Mouse (Mus musculus): ENCODE measurements around the gene Tbx3. TPM values are rescaled to one million over a fixed set of nuclear protein-coding genes. Genes with fewer than 3 reads are reported as not detected.

The Tbx3 gene
- 37.5 and 44.6 TPM in 2 replicates for polyA plus RNA-seq (2015; fragmentation: Nextera tagmentation; extraction: Ambion mirVana)

DNA sequence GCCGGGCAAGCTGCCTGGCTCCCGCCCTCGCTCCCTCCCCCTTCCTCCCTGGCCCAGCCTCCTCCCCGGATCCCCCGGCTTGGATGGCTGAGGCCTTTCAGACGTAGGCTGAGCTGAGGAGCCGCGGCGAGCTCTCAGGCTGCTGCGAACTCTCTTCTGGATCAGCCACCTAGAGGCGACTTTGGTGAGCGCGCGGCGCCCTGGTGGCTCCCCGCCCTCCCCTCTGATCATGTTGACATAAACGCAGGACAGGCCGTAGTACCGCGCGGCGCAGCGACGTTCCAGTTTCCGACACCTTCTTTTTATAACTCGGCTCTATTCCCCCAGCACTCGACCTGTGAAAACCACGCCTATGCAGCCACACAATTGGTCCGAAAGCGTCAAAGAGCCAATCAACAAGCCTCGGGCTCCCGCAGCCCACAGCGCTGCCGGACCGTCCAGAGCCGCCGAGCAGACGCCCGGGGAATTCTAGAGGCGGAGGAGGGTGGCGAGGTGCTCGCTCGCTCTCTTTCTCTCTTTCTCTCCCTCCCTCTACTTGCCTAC lies at the start of gene Tbx3:
Gene Tbx3 (plus strand): TSS at position 104 of the 543 bp plus-strand sequence.
- peak within 1 kb of the TSS; percentile 72 for H3K4me3 ChIP-seq (ENCODE audit: low read length)
- peak within 1 kb of the TSS; percentile 99 for H3K27ac ChIP-seq (ENCODE audit: low read length)
- under 1% methylated on average over 42 of the region's 43 CpGs for WGBS
- peak within 1 kb of the TSS; percentile 92 for H3K4me2 ChIP-seq (ENCODE audit: low read depth, low read length)
- peak; percentile 96 for ATAC-seq
- H3K4me1 ChIP-seq (ENCODE audit: control insufficient read depth, insufficient read depth, low read length) = peaks cover 26% of the 10 kb centered on the region
- peaks cover 15% of the 10 kb centered on the region; the same call in 1 of the 2 replicates for H3K27me3 ChIP-seq (replicated peaks; ENCODE audit: control insufficient read depth, insufficient read depth, low read length)
- 0 out of 2 replicates have a peak, but pooled peaks cover 3% of the 10 kb centered on the region for H3K36me3 ChIP-seq (ENCODE audit: control insufficient read depth, insufficient read depth, low read length)
- H3K9ac ChIP-seq (ENCODE audit: low read depth, low read length) = peak within 1 kb of the TSS; percentile 92
- no peaks in the 10 kb centered on the region for H3K9me3 ChIP-seq (ENCODE audit: control insufficient read depth, low read length)

- H3K4me1 ChIP-seq (ENCODE audit: control insufficient read depth, insufficient read depth, low read length) = peaks cover 13% of the 10 kb centered on the region
- H3K4me3 ChIP-seq (ENCODE audit: low read length) = no peak overlapping the region
- no peak for ATAC-seq
- no peaks in the 10 kb centered on the region for H3K36me3 ChIP-seq (ENCODE audit: control insufficient read depth, insufficient read depth, low read length)
- H3K9me3 ChIP-seq (ENCODE audit: control insufficient read depth, low read length) = no peaks in the 10 kb centered on the region
- no peak overlapping the region for H3K9ac ChIP-seq (ENCODE audit: low read depth, low read length)
- peaks cover 5% of the 10 kb centered on the region; the same call in 1 of the 2 replicates for H3K27me3 ChIP-seq (replicated peaks; ENCODE audit: control insufficient read depth, insufficient read depth, low read length)
- H3K27ac ChIP-seq (ENCODE audit: low read length) = no peak overlapping the region
- 67% methylated on average over 1 of the region's 1 CpGs for WGBS
- no peak overlapping the region for H3K4me2 ChIP-seq (ENCODE audit: low read depth, low read length)
Observed at GRCm38 (mm10) chr5:119622076-119622475, 48.4 kb upstream of the Tbx3 start.

DNA sequence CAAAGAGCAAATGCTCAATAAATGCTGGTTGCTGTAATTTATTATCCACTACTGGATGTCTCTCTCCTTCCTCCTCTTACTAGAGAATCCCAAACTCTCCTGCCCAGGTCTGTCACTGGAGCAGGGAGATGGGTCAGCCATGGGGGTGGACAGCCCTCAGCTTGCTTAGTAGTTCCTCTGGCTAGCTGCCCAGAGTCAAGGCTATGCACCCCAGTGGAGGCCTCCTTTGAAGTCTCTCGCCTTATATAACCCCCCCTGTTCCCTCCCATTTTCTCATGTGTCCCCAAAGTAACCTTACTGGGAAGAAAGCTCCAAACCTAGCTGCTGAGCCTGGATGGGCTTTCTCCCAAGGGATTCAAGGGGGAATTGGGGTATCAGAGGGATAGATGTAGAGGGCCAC lies 45.9 kb upstream of the Tbx3 start:
- Histone ChIP-seq H3K9ac (ENCODE audit: low read depth, low read length) (no peak overlapping the region), H3K4me3 (ENCODE audit: low read length) (no peak overlapping the region), H3K36me3 (ENCODE audit: control insufficient read depth, insufficient read depth, low read length) (no peaks in the 10 kb centered on the region), H3K27me3 (replicated peaks; ENCODE audit: control insufficient read depth, insufficient read depth, low read length) (peaks cover 5% of the 10 kb centered on the region; the same call in 1 of the 2 replicates), H3K4me2 (ENCODE audit: low read depth, low read length) (no peak overlapping the region), H3K27ac (ENCODE audit: low read length) (no peak overlapping the region), H3K4me1 (ENCODE audit: control insufficient read depth, insufficient read depth, low read length) (peaks cover 13% of the 10 kb centered on the region), H3K9me3 (ENCODE audit: control insufficient read depth, low read length) (no peaks in the 10 kb centered on the region)
- no peak for ATAC-seq
- 44% methylated on average over 1 of the region's 1 CpGs for WGBS

DNA sequence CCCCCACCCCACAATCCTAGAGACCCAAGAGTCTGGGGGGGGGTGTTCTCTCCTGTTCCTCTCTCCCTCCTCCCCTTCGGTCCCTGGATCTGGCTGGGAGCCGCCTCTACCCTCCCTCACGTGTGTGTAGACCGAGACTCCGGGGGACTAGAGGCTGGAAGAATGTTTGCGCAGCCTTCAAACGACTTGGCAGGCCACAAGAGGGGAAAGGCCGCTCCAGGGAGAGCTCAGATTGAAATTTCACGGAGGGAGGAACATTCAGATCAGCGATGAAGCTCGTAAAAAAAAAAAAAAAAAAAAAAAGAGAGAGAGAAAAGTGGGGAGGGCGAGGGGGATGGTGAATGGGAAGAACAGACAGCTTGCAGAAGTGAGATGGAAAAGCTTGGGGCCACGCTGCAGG lies 44.9 kb upstream of the Tbx3 start:
- Histone ChIP-seq H3K36me3 (ENCODE audit: control insufficient read depth, insufficient read depth, low read length) (no peaks in the 10 kb centered on the region), H3K9ac (ENCODE audit: low read depth, low read length) (no peak overlapping the region), H3K4me2 (ENCODE audit: low read depth, low read length) (no peak overlapping the region), H3K9me3 (ENCODE audit: control insufficient read depth, low read length) (no peaks in the 10 kb centered on the region), H3K4me3 (ENCODE audit: low read length) (no peak overlapping the region), H3K27me3 (replicated peaks; ENCODE audit: control insufficient read depth, insufficient read depth, low read length) (peaks cover 5% of the 10 kb centered on the region; the same call in 1 of the 2 replicates), H3K27ac (ENCODE audit: low read length) (no peak overlapping the region), H3K4me1 (ENCODE audit: control insufficient read depth, insufficient read depth, low read length) (peaks cover 13% of the 10 kb centered on the region)
- no peak for ATAC-seq
- 14% methylated on average over 13 of the region's 13 CpGs for WGBS

- no peak overlapping the region for H3K27ac ChIP-seq (ENCODE audit: low read length)
- H3K27me3 ChIP-seq (replicated peaks; ENCODE audit: control insufficient read depth, insufficient read depth, low read length) = peaks cover 5% of the 10 kb centered on the region; the same call in 1 of the 2 replicates
- peaks cover 13% of the 10 kb centered on the region for H3K4me1 ChIP-seq (ENCODE audit: control insufficient read depth, insufficient read depth, low read length)
- H3K9ac ChIP-seq (ENCODE audit: low read depth, low read length) = no peak overlapping the region
- H3K4me2 ChIP-seq (ENCODE audit: low read depth, low read length) = no peak overlapping the region
- no peaks in the 10 kb centered on the region for H3K36me3 ChIP-seq (ENCODE audit: control insufficient read depth, insufficient read depth, low read length)
- 64% methylated on average over 9 of the region's 9 CpGs for WGBS
- no peak for ATAC-seq
- H3K9me3 ChIP-seq (ENCODE audit: control insufficient read depth, low read length) = no peaks in the 10 kb centered on the region
- no peak overlapping the region for H3K4me3 ChIP-seq (ENCODE audit: low read length)
Observed at GRCm38 (mm10) chr5:119626154-119626553, 44.3 kb upstream of the Tbx3 start.

- Histone ChIP-seq H3K9me3 (ENCODE audit: control insufficient read depth, low read length) (no peaks in the 10 kb centered on the region), H3K27ac (ENCODE audit: low read length) (no peak overlapping the region), H3K9ac (ENCODE audit: low read depth, low read length) (no peak overlapping the region), H3K36me3 (ENCODE audit: control insufficient read depth, insufficient read depth, low read length) (no peaks in the 10 kb centered on the region), H3K4me1 (ENCODE audit: control insufficient read depth, insufficient read depth, low read length) (peaks cover 13% of the 10 kb centered on the region), H3K27me3 (replicated peaks; ENCODE audit: control insufficient read depth, insufficient read depth, low read length) (peaks cover 5% of the 10 kb centered on the region; the same call in 1 of the 2 replicates), H3K4me3 (ENCODE audit: low read length) (no peak overlapping the region), H3K4me2 (ENCODE audit: low read depth, low read length) (peak overlapping the region; percentile 33; the same call in 1 of the 2 replicates)
- 36% methylated on average over 22 of the region's 22 CpGs for WGBS
- ATAC-seq = no peak
Observed at GRCm38 (mm10) chr5:119626662-119627061, 43.8 kb upstream of the Tbx3 start.

DNA sequence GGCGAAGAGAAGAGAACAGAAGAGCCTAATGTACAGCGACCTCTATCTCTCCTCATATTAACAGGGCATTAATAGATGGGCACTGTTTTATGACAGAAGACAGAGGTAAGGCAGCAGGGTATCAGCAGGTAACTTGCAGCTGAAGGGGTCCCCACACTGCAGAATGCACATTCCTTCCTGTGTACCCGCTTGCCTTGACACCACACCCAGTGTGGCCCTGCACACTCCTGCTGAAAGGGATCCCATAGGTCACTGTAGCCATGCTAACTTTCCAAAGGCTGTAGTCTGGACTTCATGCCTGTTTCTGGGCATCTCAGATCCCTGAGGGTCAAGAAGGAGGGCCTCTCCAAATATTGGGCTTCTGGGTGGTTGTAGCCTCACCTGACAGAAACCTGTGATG lies 42.4 kb upstream of the Tbx3 start:
- H3K9ac ChIP-seq (ENCODE audit: low read depth, low read length) = no peak overlapping the region
- H3K36me3 ChIP-seq (ENCODE audit: control insufficient read depth, insufficient read depth, low read length) = no peaks in the 10 kb centered on the region
- 82% methylated on average over 3 of the region's 3 CpGs for WGBS
- H3K27ac ChIP-seq (ENCODE audit: low read length) = no peak overlapping the region
- H3K4me3 ChIP-seq (ENCODE audit: low read length) = no peak overlapping the region
- no peak for ATAC-seq
- no peak overlapping the region for H3K4me2 ChIP-seq (ENCODE audit: low read depth, low read length)
- peaks cover 5% of the 10 kb centered on the region; the same call in 1 of the 2 replicates for H3K27me3 ChIP-seq (replicated peaks; ENCODE audit: control insufficient read depth, insufficient read depth, low read length)
- H3K9me3 ChIP-seq (ENCODE audit: control insufficient read depth, low read length) = no peaks in the 10 kb centered on the region
- peaks cover 7% of the 10 kb centered on the region for H3K4me1 ChIP-seq (ENCODE audit: control insufficient read depth, insufficient read depth, low read length)

DNA sequence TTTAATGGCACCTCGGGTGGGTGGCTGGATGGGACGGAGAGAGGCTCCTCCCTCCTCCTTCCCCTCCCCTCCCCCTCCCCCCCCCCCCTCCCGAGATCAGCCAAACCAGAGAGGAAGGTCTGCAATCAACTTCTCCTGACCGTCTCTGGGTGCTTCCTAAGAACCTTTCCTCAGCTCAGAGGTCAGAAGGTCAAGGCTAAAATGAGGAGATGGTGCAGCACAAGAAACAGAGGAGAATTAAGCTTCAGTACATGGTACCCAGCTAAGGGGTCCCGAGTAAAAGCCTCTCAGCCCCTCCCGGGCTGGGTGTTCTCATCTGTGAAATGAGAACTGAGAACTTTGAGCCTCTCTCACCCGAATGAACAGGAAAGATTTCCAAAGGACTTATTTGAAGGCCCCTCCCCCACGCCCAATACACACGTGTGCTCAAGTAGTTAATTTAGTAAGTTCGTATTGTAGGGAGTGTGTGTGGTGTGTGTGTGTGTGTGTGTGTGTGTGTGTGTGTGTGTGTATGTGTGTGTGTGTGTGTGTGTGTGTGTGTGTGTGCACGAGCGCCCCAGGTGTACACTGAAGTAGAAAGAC lies 41.6 kb upstream of the Tbx3 start:
- Histone ChIP-seq H3K36me3 (ENCODE audit: control insufficient read depth, insufficient read depth, low read length) (no peaks in the 10 kb centered on the region), H3K9ac (ENCODE audit: low read depth, low read length) (no peak overlapping the region), H3K4me1 (ENCODE audit: control insufficient read depth, insufficient read depth, low read length) (peaks cover 7% of the 10 kb centered on the region), H3K4me3 (ENCODE audit: low read length) (no peak overlapping the region), H3K27me3 (replicated peaks; ENCODE audit: control insufficient read depth, insufficient read depth, low read length) (peaks cover 5% of the 10 kb centered on the region; the same call in 1 of the 2 replicates), H3K4me2 (ENCODE audit: low read depth, low read length) (no peak overlapping the region), H3K27ac (ENCODE audit: low read length) (no peak overlapping the region), H3K9me3 (ENCODE audit: control insufficient read depth, low read length) (no peaks in the 10 kb centered on the region)
- WGBS = 23% methylated on average over 11 of the region's 12 CpGs
- ATAC-seq = no peak

DNA sequence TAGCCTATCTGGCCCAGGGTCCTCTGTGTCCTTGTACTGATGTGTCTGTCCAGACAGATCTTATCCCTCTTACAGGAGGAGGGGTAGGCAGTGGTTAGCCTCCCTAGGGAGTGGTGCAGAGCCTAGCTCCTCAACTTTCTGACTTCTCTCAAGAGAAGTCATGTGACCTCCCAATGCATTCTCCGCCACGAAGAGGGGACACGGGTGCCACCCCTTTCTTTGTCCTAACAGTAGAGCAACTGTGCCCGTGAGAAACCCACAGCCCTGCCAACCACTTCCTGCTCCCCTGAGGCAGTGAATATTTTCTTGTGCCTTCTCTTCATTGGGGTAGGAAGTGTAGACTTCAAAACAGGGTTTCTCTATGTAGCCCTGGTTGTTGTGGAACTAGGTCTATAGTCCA lies 36.9 kb upstream of the Tbx3 start:
- no peak overlapping the region for H3K4me3 ChIP-seq (ENCODE audit: low read length)
- H3K4me2 ChIP-seq (ENCODE audit: low read depth, low read length) = no peak overlapping the region
- no peaks in the 10 kb centered on the region for H3K36me3 ChIP-seq (ENCODE audit: control insufficient read depth, insufficient read depth, low read length)
- no peak overlapping the region for H3K9ac ChIP-seq (ENCODE audit: low read depth, low read length)
- no peaks in the 10 kb centered on the region for H3K27me3 ChIP-seq (replicated peaks; ENCODE audit: control insufficient read depth, insufficient read depth, low read length)
- WGBS = 84% methylated on average over 4 of the region's 4 CpGs
- H3K27ac ChIP-seq (ENCODE audit: low read length) = no peak overlapping the region
- no peaks in the 10 kb centered on the region for H3K9me3 ChIP-seq (ENCODE audit: control insufficient read depth, low read length)
- peaks cover 5% of the 10 kb centered on the region; the same call in 1 of the 2 replicates for H3K4me1 ChIP-seq (ENCODE audit: control insufficient read depth, insufficient read depth, low read length)
- no peak for ATAC-seq

Measured in intestine, embryonic 16.5 days (tissue).